Mouse (Mus musculus): ENCODE results near the gene Coasy.

GRCm38 (mm10) chr11:101119761-101120544 is 37.6 kb downstream of the Coasy start, which contains the start of the genes Retreg3 and Tubg1:
- TF ChIP-seq CTCF (IDR thresholded peaks at IDR 0.05; ENCODE audit: extremely low read depth, insufficient read depth, low read length): no peak
- TF ChIP-seq POLR2A (IDR thresholded peaks at IDR 0.05; ENCODE audit: extremely low read depth, insufficient read depth, low read length): peak; percentile 90
